Mouse (Mus musculus) heart, adult 11 months (tissue): ENCODE measurements around the gene Slc4a8.
"Not testable (repeated sequence)": the region's sequence is repeated elsewhere in the genome, so short reads cannot be mapped to it uniquely, and the experiment has no call there.

Experiments used
- DNase-seq: peaks from one replicate; pipeline ENCODE4 v3.0.0; 2022

Gene Slc4a8

DNA sequence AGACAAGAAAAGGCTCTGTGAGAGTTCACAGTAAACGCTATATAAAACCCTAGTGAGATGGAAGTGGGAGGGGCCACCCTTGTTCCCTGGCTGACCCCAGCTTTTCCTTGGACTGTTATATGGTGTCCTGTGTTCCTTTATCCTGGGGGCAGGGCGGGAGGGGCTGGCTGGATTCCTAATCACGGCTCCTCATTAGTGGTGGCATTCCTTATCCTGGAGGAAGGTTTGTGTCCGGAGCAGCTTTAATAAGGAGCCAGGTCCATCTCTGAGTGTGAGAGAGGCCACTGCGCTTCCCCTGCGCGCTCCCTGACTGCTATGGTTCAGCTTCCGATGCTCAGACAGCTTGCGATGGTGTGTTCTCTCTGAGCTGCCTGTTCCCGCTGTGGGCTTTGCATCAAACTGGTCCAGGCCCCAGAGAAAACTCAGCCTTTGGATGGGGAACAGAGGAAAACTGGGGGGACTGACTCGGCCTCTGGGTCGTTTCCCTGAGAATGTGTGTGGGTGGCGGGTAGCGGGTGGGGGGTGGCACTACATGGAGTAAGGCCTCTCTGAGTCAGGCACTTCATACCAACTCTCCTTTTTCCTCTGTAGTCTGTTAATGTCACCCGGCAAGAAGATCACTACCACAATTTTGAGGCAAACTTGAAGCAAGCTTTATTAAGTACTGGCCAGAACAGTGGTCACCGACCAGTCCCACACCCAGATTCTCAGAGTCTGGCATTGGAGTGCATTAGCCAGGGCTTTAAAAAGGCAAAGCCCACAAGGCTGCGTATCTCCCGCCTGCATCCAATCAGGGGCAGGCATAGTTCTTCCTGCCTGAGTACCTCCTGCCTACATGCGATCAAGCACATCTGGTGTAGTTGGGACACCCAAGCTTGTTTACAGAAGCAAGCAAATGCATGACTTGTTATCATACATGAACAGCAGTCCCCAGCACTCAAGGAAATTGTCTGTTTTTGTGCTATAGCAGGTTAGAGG lies 13.9 kb downstream of the Slc4a8 start:
- no peak for DNase-seq

- no peak for DNase-seq
Observed at GRCm38 (mm10) chr15:100776424-100776823, 14.9 kb downstream of the Slc4a8 start.

GRCm38 (mm10) chr15:100777020-100778016 lies 15.8 kb downstream of the Slc4a8 start:
- no peak for DNase-seq

GRCm38 (mm10) chr15:100779896-100780295 lies 18.3 kb downstream of the Slc4a8 start:
- DNase-seq, result no peak

DNA sequence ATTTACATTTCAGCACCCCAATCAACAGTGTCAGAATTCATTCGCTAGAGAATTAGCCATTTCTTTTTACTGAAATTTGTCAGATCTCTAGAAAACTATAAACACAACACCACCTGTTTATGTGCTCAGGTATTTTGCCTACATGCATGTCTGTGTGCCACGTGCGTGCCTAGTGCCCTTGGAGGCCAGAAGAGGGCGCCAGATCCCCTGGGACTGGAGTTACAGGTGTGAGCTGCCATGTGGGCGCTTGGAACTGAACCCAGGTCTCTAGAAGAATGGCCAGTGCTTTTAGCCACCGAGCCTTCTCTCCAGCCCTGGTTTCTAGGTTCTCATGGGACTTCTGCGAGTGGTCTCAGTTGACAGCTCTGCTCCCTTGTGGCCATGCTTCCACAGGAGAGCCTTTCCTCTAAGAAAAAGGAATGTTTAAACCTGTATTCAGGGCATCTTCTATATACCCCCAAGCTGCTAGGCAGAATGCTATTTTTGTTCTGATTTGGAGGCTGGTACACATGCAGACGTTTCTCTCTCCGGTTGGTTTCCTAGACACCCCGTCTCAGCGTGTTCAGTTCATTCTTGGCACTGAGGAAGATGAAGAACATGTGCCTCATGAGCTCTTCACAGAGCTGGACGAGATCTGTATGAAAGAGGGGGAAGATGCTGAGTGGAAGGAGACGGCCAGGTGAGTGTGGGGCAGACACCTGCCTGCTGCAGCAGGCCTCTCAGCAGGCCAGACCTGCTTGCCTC lies 21.9 kb downstream of the Slc4a8 start:
- DNase-seq, result no peak

DNA sequence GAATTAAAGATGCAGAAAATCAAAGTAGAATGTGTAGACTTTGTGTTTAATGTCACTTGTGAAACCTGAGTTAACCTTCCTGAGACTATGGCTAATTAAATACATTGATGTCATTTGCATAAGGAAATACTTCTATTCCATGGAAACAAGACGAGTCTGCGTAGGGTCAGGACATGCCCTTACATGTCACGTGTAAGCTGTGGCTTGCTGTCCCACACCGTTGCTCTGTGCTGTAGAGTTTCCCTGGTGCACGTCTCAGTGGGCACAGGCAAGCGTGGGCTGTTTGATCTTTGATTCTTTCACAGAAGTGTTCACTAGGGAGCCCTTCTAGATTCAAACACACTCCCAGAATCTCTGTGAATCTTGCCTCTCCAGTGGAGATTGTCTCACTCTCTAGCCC lies 28.7 kb downstream of the Slc4a8 start:
- no peak for DNase-seq

GRCm38 (mm10) chr15:100792324-100792723 lies 30.8 kb downstream of the Slc4a8 start:
- DNase-seq, result no peak

DNA sequence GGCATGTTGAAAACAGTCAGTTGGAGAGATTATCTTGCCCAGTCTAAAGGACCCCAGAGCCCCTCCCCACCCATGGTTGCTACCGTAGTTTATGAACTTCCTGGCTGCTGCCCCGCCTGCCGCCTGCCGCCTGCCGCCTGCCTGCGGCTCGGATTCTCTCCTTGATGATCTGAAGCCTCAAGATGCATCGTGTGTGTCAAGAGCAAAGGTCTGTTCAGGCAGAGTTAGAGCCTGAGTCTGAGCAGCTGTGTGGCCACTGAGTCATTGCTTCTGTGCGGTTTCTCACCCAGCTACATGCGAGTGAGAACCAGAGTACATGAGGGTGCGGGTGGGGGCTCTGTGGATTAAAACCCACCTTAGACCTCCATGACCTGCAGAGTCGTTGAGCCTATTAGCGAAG lies 39.4 kb downstream of the Slc4a8 start:
- DNase-seq, result no peak

GRCm38 (mm10) chr15:100808062-100808461 lies 46.5 kb downstream of the Slc4a8 start:
- peak; percentile 87 for DNase-seq

- DNase-seq, result peak; percentile 91
Observed at GRCm38 (mm10) chr15:100808484-100808883, 46.9 kb downstream of the Slc4a8 start.

DNA sequence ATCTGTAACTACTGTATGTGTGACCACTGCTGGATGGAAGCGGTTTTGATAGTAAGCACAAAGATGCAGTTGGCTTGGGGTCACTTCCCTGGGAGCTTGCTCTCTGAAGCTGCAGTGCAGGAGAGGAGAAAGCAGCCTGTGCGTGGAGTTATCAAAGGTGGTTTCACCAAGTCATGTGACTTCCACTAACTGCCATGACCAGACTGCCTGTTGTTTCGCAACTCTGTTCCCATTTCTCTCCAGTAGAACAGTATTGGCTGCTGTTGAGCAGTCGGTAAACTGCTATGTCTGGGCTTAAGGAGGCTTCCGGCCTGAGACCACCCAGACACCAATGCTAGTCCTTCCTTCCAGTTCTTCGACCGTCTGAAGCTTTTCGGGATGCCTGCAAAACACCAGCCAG lies 48.7 kb downstream of the Slc4a8 start:
- DNase-seq, result no peak

- DNase-seq, result no peak
Observed at GRCm38 (mm10) chr15:100813501-100813900, 52.0 kb downstream of the Slc4a8 start.

- no peak for DNase-seq
Observed at GRCm38 (mm10) chr15:100814066-100814465, 52.5 kb downstream of the Slc4a8 start.

- no peak for DNase-seq
Observed at GRCm38 (mm10) chr15:100815310-100815709, 53.8 kb downstream of the Slc4a8 start.

DNA sequence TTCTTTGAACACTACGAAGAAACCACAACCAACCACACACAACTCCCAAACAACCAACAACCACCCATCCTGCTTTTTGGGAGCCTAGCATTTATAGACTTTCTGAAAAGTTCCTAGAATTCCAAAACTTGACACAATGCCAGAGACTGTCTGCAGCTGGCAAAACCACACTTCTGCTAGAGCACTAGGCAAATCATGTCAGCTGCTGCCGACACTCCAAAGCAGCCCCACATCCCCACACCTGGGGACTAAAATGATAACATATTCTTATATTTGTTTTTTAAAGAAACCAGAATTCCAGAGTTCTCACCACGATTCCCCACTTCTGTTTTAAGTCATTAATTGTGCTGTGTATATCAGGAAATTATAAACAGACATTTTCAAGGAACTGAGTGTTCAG lies 57.3 kb downstream of the Slc4a8 start:
- no peak for DNase-seq

- DNase-seq, result no peak
Observed at GRCm38 (mm10) chr15:100821824-100822223, 60.3 kb downstream of the Slc4a8 start.

GRCm38 (mm10) chr15:100822370-100822769 lies 60.8 kb downstream of the Slc4a8 start:
- DNase-seq, result not testable (repeated sequence)

DNA sequence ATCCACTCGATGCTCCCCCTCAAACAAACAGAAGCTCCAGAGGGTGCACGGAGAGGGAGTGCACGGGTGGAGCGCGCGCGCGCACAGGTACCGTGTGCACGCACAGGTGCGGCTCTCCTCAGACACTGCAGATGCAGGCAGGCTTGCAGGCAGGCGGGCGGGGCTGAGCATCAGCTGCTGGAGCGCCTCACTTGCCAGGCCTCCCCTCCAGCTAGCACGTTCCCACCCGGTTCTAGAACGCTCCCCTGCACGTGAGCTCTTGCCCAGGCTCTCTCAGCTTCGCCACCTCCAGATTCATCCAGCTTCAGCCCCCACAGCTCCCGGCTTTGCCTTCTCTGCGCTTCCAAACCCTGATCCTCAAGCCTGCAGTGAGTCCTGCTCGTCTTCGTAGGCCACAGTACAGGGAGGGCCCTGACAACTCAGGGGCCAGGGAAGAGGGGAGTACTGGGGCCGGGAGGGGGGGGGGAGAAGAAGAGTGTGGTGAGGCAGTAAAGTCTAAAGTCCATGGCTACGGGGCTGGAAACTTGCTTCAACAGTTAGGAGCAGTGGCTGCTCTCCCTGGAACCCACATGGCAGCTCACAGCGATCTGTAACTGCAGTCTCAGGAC lies 63.8 kb downstream of the Slc4a8 start:
- no peak for DNase-seq

DNA sequence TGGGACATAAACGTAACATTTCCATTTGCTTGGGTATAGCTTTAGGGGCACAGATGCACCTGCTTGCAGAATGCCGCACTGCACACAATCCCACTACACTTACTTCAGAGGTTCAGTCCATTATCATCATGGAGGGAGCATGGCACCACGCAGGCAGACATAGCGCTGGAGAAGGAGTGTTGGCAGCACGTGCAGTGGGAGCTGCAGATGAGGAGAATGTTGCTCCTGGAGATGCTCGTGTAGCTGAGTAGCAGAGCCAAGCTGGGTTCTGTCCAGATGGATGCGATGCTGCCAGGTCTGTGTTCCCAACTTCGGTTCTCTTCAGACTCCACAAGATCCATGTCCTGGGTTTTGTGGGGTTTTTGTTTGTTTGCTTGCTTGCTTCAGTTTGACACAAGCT lies 64.5 kb downstream of the Slc4a8 start:
- no peak for DNase-seq

DNA sequence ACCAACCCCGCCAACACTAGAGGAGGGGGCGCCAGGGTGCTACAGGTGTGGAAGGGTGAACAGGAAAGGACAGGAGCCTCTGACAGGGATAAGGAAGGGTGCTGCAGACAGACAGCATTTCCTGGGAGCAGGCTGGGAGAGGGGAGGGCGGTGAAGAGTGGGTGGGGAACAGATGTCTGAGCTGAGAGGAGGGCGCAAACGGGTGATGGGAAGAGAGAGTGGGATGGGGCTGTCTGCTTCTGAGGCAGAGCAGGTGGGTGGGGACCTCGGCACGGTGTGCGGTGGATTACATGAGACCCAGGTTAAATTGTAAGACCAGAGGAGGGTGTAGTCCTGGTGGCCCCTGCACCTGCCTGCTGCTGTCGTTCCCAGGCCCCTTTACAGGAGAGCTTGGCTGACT lies 68.2 kb downstream of the Slc4a8 start:
- no peak for DNase-seq

DNA sequence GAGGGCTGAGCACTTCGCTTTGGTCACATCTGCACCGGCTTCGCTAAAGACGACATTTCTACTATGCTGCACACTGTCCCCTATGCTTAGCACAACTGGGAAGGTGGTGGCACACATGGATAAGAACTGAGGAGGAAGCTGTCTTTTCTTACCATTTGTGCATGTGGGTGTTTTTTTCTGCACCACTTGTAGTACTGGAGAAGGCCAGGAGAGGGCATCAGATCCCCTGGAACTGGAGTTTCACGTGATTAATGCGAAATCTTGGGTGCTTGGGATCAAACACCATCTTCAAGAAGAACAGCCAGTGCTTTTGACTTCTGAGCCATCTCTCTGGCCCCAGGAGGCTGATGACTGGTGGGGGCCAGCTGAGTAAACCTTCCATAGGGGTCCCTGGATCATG lies 69.1 kb downstream of the Slc4a8 start:
- DNase-seq, result no peak

- no peak for DNase-seq
Observed at GRCm38 (mm10) chr15:100832144-100832543, 70.6 kb downstream of the Slc4a8 start.
